Mouse (Mus musculus) forebrain, embryonic 14.5 days (tissue): Measurements from ENCODE around the gene Mafb. TPM values are rescaled to one million over a fixed set of nuclear protein-coding genes. Genes with fewer than 3 reads are reported as not detected.
A peak's percentile ranks its signal among the peaks of the same experiment; 100 is the strongest.

Experiments
- ATAC-seq: fragments of 200-750 bp; cut with Nextera tagmentation; 2 replicates; pipeline ENCODE4 v1.8.0; 2017; ENCODE audit warnings: mild to moderate bottlenecking, moderate library complexity
- DNase-seq: peaks from one replicate; pipeline ENCODE4 v3.0.0-alpha.2; 2015; ENCODE audit warnings: low spot score
- H3K27ac ChIP-seq: fragments of 300-500 bp; sonication (generic); 2 replicates; pipeline ENCODE4 v1.5.1; 2014; ENCODE audit warnings: low read depth, mild to moderate bottlenecking, control low read depth, low read length, moderate library complexity
- H3K27me3 ChIP-seq: fragments of 300-500 bp; sonication (generic); replicated peaks from 2 replicates; pipeline ENCODE4 v1.6.1; 2014; ENCODE audit warnings: low read length, control low read depth, mixed read lengths; ENCODE audit not compliant: control insufficient read depth, insufficient read depth
- H3K36me3 ChIP-seq: fragments of 300-500 bp; sonication (generic); 2 replicates; pipeline ENCODE4 v1.6.1; 2014; ENCODE audit warnings: low read length, control low read depth; ENCODE audit not compliant: control insufficient read depth, insufficient read depth
- H3K4me1 ChIP-seq: fragments of 300-500 bp; sonication (generic); 2 replicates; pipeline ENCODE4 v1.6.1; 2014; ENCODE audit warnings: antibody characterized with exemption, low read length, control low read depth; ENCODE audit not compliant: control insufficient read depth, insufficient read depth
- H3K4me2 ChIP-seq: fragments of 300-500 bp; sonication (generic); 2 replicates; pipeline ENCODE4 v1.6.1; 2014; ENCODE audit warnings: mild to moderate bottlenecking, control low read depth, low read length
- H3K4me3 ChIP-seq: fragments of 300-500 bp; sonication (generic); 2 replicates; pipeline ENCODE4 v1.5.1; 2014; ENCODE audit warnings: low read depth, low read length, control low read depth
- H3K9ac ChIP-seq: fragments of 300-500 bp; sonication (generic); 2 replicates; pipeline ENCODE4 v1.6.1; 2014; ENCODE audit warnings: mild to moderate bottlenecking, low read length, control low read depth, moderate library complexity
- H3K9me3 ChIP-seq: fragments of 300-500 bp; sonication (generic); replicated peaks from 2 replicates; pipeline ENCODE4 v1.6.1; 2016; ENCODE audit warnings: low read length, control low read depth, mixed read lengths; ENCODE audit not compliant: control insufficient read depth
- WGBS: fragments of 180-500 bp; shearing (Covaris S2); extraction: QIAGEN DNeasy Blood & Tissue Kit; methylation state at CpG from one replicate; pipeline ENCODE4 v1.1.7; 2014; 5-methylcytosine and 5-hydroxymethylcytosine counted together
- polyA plus RNA-seq: library from polyadenylated mRNA; unstranded; fragments of >200 nt; fragmentation: Nextera tagmentation; extraction: Ambion mirVana; gene quantifications from 2 replicates; pipeline ENCODE4 v1.2.1, GENCODE M21; 2014

The Mafb gene
- polyA plus RNA-seq, 1 experiment from 2014 or later, result 6.1 TPM

DNA sequence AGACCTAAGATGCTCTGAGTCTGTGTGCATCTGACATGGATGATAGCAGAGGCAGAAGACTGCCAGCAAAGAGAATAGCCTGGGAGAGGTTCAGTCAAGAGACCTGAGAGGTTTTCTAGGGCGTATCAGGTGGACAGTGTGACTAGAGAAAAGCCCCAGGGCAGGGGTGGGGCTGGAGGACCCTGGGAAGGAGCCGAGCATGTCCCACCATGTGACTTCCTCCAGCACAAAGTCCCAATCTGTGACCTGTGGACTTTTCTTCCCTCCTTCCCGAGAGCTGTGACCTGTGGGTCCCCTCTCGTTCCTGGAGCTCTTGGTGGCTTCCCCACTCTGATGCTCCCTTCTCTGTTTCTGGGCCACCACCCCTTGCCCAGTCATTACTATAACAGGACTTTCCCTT lies 26.7 kb downstream of the Mafb start:
- no peak overlapping the region for H3K27ac ChIP-seq
- no peaks in the 10 kb centered on the region for H3K36me3 ChIP-seq
- no peaks in the 10 kb centered on the region for H3K4me1 ChIP-seq
- WGBS, result 83% methylated on average over 4 of the region's 4 CpGs
- no peak overlapping the region for H3K4me2 ChIP-seq
- ATAC-seq, result no peak
- no peaks in the 10 kb centered on the region for H3K9me3 ChIP-seq
- H3K9ac ChIP-seq, result no peak overlapping the region
- no peaks in the 10 kb centered on the region for H3K27me3 ChIP-seq
- H3K4me3 ChIP-seq, result no peak overlapping the region
- DNase-seq, result no peak

GRCm38 (mm10) chr2:160339595-160339994 lies 27.3 kb downstream of the Mafb start:
- Histone ChIP-seq H3K9me3 (no peaks in the 10 kb centered on the region), H3K27me3 (no peaks in the 10 kb centered on the region), H3K9ac (no peak overlapping the region), H3K27ac (no peak overlapping the region), H3K36me3 (no peaks in the 10 kb centered on the region), H3K4me3 (no peak overlapping the region), H3K4me2 (no peak overlapping the region), H3K4me1 (no peaks in the 10 kb centered on the region)
- 89% methylated on average over 5 of the region's 5 CpGs for WGBS
- DNase-seq (no peak), ATAC-seq (no peak)

DNA sequence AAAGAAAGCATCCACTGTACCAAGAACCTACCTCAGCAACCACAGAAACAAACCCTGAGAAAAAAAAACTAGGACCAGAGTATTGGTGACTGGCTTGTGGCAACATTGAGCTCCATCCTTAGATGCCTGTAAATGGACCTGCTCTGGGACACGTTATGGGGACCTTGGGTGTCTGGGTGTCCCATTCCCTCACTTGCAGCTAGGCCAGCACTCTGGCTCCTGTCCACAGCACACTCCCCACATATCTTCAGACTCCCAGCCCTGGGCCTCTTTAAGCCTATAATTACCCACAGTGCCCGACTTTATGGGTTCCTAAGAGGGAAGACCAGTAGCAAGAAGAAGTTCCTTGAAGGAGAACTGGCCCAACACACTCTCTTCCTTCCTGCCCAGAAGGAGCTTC lies 30.8 kb downstream of the Mafb start:
- Histone ChIP-seq H3K4me1 (peaks cover 2% of the 10 kb centered on the region; the same call in 1 of the 2 replicates), H3K9ac (no peak overlapping the region), H3K4me2 (no peak overlapping the region), H3K27ac (no peak overlapping the region), H3K27me3 (no peaks in the 10 kb centered on the region), H3K4me3 (no peak overlapping the region), H3K36me3 (no peaks in the 10 kb centered on the region), H3K9me3 (no peaks in the 10 kb centered on the region)
- WGBS, result 66% methylated on average over 2 of the region's 2 CpGs
- DNase-seq (no peak), ATAC-seq (no peak)

- H3K4me1 ChIP-seq, result peaks cover 2% of the 10 kb centered on the region; the same call in 1 of the 2 replicates
- no peak overlapping the region for H3K4me3 ChIP-seq
- H3K27me3 ChIP-seq, result no peaks in the 10 kb centered on the region
- H3K9ac ChIP-seq, result no peak overlapping the region
- DNase-seq, result no peak
- H3K27ac ChIP-seq, result no peak overlapping the region
- no peak overlapping the region for H3K4me2 ChIP-seq
- no peaks in the 10 kb centered on the region for H3K9me3 ChIP-seq
- 61% methylated on average over 1 of the region's 1 CpGs for WGBS
- no peaks in the 10 kb centered on the region for H3K36me3 ChIP-seq
- ATAC-seq, result no peak
Measured at GRCm38 (mm10) chr2:160335043-160335442, 31.8 kb downstream of the Mafb start.

- Histone ChIP-seq H3K9ac (no peak within 1 kb of the TSS), H3K4me3 (no peak within 1 kb of the TSS), H3K36me3 (no peaks in the 10 kb centered on the region), H3K27ac (no peak within 1 kb of the TSS), H3K4me1 (peaks cover 2% of the 10 kb centered on the region; the same call in 1 of the 2 replicates), H3K27me3 (no peaks in the 10 kb centered on the region), H3K9me3 (no peaks in the 10 kb centered on the region), H3K4me2 (no peak within 1 kb of the TSS)
- 38% methylated on average over 4 of the region's 4 CpGs for WGBS
- no peak for DNase-seq
- ATAC-seq, result no peak
Measured at GRCm38 (mm10) chr2:160334111-160334661, 32.7 kb downstream of the Mafb start, which contains the start of gene Gm826. Gene Gm826, minus strand, starts transcription at chr2:160334162.

DNA sequence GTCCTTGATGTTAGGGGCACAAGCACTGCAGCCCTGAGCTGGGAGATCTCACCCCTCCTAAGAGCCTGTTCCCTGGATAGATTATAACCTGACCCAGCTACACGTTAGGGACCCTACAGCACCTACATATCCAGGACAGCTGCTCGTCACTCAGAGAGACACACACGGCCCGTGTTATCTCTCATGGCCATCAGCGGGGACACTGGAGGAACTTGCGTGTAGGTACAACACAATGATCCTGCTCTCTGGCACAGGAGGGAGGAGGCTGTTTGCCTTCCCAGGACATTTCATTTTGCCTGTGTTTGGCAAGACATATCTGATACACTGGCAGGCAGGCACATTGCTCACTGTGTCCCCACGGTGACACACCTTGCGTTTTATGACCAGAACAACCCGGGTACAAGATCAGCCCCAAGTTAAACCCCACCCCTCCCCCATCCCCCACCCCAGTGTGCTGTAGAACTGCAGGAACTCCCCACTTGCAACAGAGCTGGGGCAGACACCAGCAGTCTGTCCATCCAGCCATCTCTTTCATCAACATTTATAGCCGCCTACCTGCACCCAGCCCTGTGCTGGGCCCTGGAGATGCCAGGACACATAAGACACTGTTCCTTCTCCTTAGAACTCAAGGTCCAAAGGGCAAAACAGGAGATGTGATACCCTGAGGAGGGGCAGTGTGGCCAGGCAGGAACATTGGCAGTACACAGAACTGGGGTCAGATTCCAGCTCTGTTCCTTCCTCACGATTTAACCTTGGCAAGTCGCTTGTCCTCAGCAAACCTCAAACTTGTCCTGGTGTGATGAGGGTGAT lies 34.1 kb downstream of the Mafb start:
- WGBS, result 93% methylated on average over 12 of the region's 12 CpGs
- Histone ChIP-seq H3K27me3 (no peaks in the 10 kb centered on the region), H3K9ac (no peak overlapping the region), H3K4me1 (peaks cover 2% of the 10 kb centered on the region; the same call in 1 of the 2 replicates), H3K36me3 (no peaks in the 10 kb centered on the region), H3K9me3 (no peaks in the 10 kb centered on the region), H3K4me3 (no peak overlapping the region), H3K27ac (no peak overlapping the region), H3K4me2 (no peak overlapping the region)
- no peak for DNase-seq
- no peak for ATAC-seq

DNA sequence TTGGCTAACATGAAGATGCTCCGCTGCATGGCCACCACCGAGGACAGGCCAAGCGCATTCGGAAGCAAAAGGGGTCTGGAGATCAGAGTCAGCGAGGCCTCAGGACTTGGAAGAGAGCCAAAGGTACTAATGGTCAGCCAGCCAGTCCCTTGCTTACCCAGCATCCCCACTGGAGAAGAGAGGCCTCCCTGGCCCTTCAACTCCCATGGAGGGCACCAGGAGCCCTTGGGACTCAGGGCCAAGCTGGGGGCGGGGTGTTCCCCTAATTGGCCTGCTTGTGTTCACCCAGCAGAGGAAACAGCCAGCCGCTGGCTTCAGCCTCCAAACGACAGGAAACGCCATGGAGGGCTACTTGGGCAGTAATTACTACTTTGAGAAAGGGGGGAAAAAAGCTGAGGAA lies 38.0 kb downstream of the Mafb start:
- no peak overlapping the region for H3K27ac ChIP-seq

DNA sequence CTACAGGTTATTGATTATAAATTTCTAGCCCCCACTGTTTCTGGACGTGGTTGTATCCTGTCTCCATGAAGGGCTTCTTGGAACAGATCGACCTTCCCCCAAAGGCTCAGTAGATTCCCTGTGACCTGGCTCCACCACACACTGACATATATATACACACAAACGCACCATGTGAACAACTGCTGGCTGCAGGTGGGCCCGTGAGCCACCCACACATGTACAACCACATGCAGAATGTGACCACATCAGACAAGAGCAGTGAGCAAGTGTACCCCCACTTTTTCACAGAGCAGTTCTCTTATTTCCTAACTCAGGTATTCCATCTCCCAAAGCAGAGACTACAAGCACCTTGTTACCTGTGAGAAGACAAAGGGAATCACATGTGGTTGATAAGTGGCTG lies 39.1 kb downstream of the Mafb start:
- H3K4me3 ChIP-seq, result no peak overlapping the region
- WGBS, result 91% methylated on average over 4 of the region's 4 CpGs
- H3K9me3 ChIP-seq, result no peaks in the 10 kb centered on the region
- no peak overlapping the region for H3K4me2 ChIP-seq
- no peak for DNase-seq
- H3K27me3 ChIP-seq, result no peaks in the 10 kb centered on the region
- no peaks in the 10 kb centered on the region for H3K36me3 ChIP-seq
- H3K27ac ChIP-seq, result no peak overlapping the region
- no peak overlapping the region for H3K9ac ChIP-seq
- no peaks in the 10 kb centered on the region for H3K4me1 ChIP-seq
- ATAC-seq, result no peak

More for the DNA sequence above, 38.0 kb downstream of the Mafb start:
- H3K9ac ChIP-seq, result no peak overlapping the region
- H3K4me3 ChIP-seq, result no peak overlapping the region
- no peaks in the 10 kb centered on the region for H3K9me3 ChIP-seq
- ATAC-seq (no peak), DNase-seq (peak; percentile 16)
- H3K4me2 ChIP-seq, result no peak overlapping the region
- H3K27me3 ChIP-seq, result no peaks in the 10 kb centered on the region
- no peaks in the 10 kb centered on the region for H3K4me1 ChIP-seq
- H3K36me3 ChIP-seq, result no peaks in the 10 kb centered on the region
- 55% methylated on average over 9 of the region's 9 CpGs for WGBS

DNA sequence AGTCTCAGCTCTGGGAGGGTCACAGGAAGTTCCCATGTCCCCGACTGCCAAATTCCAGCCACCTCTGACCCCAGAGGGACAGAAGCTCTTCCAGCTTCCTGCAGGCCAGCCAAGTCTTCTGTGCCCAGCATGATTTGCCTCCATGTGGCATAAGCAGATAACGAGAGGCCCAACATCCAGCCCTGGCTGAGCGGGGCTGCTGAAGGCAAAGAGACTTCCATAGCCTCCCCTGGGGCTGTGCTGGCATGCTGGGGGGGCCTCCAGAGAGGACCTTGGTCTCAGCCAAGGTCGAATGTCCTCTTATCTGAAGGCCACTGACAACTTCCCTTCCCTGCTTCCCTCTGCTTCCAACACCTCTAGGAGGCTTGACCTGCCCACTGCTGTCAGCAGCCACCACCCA lies 39.7 kb downstream of the Mafb start:
- ATAC-seq (no peak), DNase-seq (no peak)
- 62% methylated on average over 4 of the region's 4 CpGs for WGBS
- Histone ChIP-seq H3K9ac (no peak overlapping the region), H3K9me3 (no peaks in the 10 kb centered on the region), H3K4me3 (no peak overlapping the region), H3K4me2 (no peak overlapping the region), H3K27me3 (no peaks in the 10 kb centered on the region), H3K36me3 (no peaks in the 10 kb centered on the region), H3K27ac (no peak overlapping the region), H3K4me1 (no peaks in the 10 kb centered on the region)
